Mouse (Mus musculus): ENCODE measurements around the gene Adamts20. TPM values are rescaled to one million over a fixed set of nuclear protein-coding genes. Genes with fewer than 3 reads are reported as not detected.

Adamts20 gene
- polyA plus RNA-seq (2012; ENCODE audit: low replicate concordance): 0.33 and 1.5 TPM in 2 replicates

GRCm38 (mm10) chr15:94465318-94465717, at the start of gene Adamts20:
Gene Adamts20, minus strand, starts transcription at chr15:94465418.

Other genes with a start within 250 kb of the Adamts20 start
- gene Pus7l, start 78.1 kb upstream of the Adamts20 start, polyA plus RNA-seq (2012; ENCODE audit: low replicate concordance): 3.2 and 6.1 TPM in 2 replicates
- gene Irak4, start 78.2 kb upstream of the Adamts20 start, polyA plus RNA-seq (2012; ENCODE audit: low replicate concordance): 1.8 and 4.7 TPM in 2 replicates
- gene Twf1, start 124.5 kb upstream of the Adamts20 start, polyA plus RNA-seq (2012; ENCODE audit: low replicate concordance): 2.0 and 3.4 TPM in 2 replicates
- gene Tmem117, start 163.8 kb upstream of the Adamts20 start, polyA plus RNA-seq (2012; ENCODE audit: low replicate concordance): not detected in 2 replicates